Mouse (Mus musculus): ENCODE data around the gene Kcnb1.
A peak's percentile ranks its signal among the peaks of the same experiment; 100 is the strongest.

Kcnb1 gene

DNA sequence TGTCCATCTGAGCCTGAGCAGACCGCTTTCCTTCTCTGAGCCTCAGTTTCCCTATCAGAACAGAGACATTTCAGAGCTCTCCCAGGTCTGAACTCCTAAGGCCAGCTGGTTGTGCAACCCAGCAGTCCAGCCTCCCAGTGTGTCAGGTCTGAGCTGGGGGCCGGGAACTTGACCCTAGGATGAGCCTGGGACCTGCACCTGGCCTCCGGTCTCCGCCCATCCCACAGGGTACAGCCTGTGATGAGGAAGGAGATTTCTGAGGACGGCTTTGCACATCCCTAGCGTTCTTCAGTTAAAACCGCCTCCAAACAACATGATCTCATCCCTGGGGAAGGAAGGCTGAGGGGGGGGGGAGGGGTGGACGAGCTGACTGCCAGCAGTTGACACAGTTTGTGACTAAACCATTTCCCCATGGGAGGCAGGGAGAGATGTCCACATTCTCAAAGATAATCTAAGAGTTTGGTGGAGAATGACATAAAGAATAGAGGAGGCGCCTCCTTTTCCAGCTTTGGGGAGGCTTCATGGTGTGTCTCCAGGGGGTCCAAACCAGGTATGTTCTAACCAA, 110.9 kb downstream of the Kcnb1 start:
- no peak for DNase-seq (ENCODE audit: low spot score)

DNA sequence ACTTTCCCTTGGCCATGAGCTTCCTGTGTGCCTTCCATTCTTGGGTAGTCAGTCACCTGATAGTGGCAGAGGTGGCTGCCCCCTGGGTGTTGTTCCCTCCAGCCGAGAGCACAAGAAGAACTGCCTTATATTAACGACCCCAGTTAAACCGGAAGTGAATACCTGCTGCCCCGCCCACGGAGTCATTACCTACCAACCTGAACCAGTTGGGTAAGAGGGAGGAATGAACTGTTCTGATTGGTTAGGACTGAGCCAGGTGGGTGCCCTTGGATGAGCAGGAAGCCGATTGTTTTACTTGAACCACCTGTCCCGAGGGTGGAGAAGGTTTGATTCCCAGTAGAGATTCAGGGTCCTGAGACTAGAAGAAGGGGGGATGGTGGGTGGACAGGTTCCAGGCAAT, 111.5 kb downstream of the Kcnb1 start:
- DNase-seq (ENCODE audit: low spot score): no peak

DNA sequence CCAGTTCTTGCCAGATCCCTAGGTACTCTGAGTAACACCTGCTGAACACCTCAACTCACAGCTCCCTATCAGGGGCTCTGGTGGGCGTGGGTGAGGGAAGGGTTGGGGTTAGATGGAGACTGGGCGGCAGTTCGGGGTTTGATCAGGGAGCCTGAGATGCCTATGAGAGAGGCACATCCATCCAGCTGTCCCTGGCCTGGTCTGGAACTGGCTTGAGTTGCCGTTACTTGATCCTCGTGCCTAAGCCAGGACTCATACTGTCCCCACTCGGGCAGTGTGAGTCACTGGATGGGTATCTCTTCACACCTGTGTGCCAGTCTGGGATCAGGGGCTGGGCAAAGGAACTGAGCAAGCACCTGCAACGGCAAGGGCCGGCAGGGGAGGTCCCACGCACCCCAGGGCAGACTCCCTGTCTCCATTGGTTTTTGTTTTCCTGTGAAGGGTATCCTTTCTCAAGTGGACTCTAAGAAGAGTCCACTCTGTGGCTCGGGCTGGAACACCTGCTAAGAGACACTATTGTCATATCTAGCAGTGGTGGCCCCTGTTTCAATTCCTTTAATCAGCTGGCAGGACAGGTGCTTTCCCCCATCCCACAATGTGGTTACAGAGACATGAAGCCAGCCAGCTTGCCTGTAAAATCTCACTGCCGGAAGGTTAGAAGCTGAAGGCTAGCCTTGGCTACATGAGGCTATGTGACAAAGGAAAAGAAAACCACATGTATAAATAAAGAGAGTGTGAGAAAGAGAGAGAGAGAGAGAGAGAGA, 112.6 kb downstream of the Kcnb1 start:
- no peak for DNase-seq (ENCODE audit: low spot score)

DNA sequence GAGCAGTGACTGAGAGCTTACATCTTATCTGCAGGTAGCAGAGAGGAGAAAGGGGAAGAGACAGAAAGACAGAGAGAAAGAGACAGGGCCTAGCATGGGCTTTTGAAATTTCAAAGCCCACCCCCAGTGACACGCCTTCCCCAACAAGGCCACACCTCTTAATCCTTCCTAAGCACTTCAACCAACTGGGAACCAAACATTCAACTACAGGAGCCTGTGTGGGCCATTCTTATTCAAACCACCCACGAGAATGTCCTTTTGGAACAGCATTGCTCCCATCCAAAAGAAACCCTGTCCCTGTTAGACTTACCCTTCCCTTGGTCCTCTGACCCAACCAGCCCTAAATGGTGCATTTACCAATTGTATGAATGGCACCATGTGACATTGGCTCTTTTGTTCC, 113.2 kb downstream of the Kcnb1 start:
- DNase-seq (ENCODE audit: low spot score): no peak

DNA sequence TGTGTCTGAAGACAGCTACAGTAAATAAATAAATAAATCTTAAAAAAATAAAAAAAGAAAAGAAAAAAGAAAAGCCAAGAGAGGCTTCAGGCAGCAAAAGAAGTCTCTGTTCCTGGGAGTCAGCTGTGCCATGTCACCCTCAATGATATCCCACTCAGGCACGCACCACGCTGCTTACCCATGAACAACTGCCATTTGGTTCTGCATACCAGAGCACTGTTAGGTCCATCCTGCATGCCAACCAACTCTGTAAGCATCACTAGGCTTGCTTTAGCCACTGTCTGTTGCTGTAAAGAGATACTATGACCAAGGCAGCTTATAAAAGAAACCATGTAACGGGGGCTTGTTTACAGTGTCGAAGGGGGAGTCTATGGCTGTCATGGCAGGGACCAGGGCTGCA, 113.6 kb downstream of the Kcnb1 start:
- no peak for DNase-seq (ENCODE audit: low spot score)

DNA sequence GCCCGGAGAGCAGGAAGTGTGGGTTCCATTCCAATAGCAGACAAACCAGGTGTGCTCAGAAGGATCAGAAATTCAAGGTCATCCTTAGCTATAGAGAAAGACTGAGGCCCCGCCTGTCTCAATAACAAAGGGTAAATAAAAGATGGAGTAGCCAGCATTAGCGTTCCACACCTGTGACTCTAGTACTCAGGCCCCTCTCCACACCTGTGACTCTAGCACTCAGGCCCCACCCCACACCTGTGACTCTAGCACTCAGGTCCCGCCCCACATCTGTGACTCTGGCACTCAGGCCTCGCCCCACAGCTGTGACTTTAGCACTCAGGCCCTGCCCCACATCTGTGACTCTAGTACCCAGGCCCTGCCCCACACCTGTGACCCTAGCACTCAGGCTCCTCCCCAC, 115.4 kb downstream of the Kcnb1 start:
- no peak for DNase-seq (ENCODE audit: low spot score)

DNA sequence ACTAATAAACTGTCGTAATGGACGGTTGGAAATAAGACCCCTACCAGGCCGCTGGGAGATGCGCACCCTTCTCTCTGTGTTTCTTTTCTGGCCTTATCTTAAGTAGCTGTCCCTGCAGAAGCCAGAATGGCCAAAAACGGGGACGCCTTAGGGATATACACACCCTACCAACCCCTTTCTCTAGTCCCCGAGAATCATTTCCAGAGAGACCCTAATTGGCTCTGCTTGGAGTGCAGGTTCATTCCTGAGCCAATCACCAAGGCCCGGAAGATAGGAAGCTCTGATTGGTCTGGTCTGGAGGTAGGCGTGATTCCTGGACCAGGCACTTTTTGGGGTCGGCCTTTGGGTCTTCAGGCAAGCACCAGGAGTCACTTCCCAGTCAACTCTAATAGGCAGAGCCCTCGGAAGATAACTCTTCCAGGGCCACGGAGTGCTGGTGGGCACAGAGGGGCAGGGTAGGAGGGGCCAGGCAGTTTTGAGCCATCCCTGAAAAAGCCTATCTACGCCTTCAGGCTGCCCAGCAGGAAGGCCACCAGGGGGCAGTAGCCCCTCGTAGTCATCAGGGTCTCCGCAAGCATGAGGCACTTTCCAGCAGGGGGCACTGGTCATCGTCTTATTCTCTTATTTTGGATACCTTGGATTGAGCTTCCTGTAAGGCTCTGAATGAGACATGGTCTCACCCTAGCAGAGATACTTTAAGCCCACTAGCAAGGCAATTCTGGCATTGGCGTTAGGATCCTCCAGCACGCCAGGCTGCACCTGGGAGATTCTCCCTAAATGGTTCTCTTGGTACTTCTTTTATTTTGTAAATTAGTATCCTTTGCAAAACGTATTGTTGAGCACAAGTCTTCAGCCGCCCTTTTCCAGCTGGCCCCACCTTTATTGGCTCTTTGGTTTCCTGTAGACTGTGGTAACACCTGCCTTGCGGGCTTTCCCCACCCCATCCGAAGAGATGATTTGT, 118.0 kb downstream of the Kcnb1 start:
- peak; percentile 87 for DNase-seq (ENCODE audit: low spot score)

DNA sequence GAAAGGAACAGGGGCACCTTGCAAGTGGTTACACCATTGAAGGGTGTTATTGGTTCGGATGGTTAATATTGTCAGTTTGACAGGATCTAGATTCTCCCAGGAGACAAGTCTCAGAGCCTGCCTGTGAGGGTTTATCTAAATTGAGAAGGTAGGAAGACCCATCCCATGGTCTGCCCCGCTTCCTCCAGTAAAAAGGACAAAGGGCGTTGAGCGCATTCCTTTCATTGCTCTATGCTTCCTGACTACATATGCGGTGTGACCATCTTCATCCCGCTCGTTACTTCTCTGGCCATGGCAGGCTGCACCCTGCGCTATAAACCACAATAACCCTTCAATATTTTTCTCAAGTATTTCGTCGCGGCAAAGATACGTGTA, 118.7 kb downstream of the Kcnb1 start:
- DNase-seq (ENCODE audit: low spot score): no peak

DNA sequence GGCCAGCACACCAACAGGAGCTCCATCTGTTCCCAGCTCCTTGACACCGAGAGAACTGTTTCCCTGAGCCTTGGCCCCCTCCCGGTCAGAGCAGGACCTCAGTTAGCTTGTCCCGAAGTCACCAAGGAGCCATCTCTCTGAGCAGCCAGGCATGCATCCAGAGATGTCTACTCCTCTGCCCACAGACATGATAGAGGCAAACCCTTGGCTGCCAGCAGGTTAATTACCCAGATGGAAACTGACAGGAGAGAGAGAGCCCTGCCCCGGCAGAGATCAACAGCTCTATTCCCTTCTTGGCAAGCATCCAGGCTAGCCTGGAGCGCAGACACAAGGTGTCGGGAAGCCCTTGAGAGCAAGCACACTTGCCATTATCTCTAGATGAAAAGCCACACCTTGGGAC, 119.6 kb downstream of the Kcnb1 start:
- DNase-seq (ENCODE audit: low spot score): no peak

DNA sequence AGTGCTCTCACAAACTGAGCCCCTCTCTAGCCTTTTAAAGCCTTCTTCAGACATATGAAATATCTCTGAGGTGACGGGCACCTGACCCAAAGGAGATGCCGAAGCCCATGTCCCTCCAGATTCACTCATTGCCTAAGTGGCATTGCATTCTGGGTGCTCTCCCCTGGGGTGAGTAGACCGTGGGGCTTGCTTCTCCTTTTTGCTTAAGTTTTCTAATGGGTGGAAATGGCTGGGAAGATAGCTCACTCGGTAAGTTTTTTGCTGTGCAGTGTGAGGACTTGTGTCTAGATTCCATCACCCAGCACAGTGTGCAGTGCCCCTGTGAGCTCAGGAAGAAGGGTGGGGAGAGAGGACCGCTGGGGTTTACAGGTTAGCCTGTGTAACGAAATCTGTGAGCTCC, 122.4 kb downstream of the Kcnb1 start:
- DNase-seq (ENCODE audit: low spot score): no peak

DNA sequence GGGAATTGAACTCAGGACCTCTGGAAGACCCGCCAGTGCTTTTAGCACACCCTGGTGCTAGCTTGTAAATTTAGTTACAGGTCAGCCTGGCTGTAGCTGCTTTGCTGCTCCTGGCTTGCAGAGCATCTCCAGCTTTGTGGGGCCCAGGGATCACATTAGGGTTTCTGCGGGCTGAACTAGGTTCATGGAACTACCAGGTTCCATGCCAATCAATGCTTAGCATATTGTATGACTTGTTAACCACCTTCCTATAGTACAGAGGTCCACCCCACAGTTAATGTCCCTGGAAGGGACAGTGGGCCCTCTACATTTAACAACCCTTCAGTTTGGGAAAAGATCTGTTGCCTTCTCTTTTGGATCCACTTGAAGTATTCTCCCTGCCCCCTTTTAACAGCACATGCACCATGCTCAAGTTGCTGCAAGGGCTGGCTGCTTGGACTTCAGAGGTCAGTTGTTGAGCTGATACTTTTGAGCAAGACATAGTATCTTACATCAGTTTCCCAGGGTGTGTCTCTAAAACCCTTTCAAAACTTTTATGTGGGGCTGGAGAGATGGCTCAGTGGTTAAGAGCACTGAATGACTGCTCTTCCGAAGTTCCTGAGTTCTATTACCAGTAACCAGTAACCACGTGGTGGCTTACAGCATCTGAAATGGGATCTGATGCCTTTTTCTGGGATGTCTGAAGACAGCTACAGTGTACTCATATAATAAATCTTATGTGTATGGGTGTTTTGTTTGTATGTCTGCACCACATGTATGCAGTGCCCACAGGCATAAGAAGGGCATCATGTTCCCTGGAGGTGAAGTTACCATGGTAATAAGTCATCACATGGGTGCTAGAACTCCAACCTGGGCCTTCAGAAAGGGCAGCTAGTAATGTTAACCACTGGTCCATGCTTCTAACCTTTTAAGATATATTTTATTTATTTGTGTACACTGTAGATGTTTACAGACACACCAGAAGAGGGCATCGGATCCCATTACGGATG, 123.1 kb downstream of the Kcnb1 start:
- no peak for DNase-seq (ENCODE audit: low spot score)

DNA sequence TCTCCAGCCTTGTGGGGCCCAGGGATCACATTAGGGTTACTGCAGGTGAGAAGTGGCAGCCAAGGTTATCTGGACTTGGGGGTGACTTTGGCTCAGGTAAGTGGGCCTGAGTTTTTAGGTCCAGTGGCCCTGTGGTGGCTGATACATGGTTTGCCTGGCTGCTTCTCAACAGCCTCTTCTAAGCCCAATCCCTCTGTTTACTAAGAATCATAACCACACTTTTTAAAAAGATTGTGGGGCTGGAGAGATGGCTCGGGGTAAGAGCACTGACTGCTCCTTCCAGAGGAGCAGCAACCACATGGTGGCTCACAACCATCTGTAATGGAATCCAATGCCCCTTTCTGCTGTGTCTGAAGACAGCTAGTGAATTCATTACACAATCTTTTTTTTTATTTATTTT, 123.9 kb downstream of the Kcnb1 start:
- no peak for DNase-seq (ENCODE audit: low spot score)

DNA sequence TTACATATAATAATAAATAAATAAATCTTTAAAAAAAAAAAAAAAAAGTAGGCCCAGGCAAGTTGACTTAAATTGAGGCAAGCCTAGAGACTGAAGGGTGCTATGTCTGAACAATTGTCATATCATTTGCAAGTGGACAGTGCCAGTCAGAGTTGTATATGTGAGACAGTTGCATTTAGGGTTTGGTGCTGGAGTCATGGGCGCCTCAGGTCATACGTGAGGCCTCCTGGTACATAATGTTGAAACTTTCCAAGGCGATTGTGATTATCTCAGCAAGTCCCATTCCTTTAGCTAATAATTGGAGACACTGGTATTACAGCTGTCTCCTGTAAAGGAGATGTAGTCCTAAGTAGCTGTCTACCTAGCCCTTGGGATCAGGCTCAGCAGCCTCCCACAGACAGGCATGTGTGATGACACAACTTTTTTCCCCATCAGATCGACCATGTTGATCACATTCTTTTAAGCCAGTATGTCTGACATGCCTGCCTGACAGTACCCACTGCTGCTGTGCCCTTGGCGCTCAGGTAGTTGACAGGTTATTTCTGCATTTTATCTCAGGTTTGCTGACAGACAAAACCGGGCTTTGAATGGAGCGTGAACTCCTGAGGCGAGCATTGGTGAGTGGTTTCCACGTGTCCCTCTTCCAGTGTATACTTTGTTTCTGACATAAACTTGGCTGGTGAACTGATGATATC, 125.2 kb downstream of the Kcnb1 start:
- no peak for DNase-seq (ENCODE audit: low spot score)

DNA sequence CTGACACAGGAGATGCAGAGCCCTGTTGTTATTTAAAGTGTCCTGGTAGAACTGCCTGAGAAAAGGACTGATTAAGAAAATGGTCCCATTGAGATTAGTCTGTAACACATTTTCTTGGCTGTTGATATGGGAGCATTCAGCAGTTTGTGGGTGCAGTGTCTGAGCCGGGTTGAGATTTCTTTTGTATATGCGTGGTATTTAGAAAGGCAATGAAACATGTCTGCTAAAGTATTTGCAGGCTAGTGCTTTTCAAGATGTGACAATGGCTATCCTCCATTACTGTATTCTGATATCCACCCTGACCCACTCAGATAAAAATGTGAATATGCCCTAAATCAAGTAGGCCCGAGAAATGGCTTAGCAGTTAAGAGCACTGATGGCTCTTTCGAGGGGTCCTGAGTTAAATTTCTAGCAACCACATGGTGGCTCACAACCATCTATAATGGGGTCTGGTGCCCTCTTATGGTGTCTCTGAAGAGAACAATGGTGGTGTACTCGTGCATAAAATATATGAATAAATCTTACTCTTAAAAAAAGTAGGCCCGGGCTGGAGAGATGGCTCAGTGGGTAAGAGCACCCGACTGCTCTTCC, 126.0 kb downstream of the Kcnb1 start:
- DNase-seq (ENCODE audit: low spot score): no peak

DNA sequence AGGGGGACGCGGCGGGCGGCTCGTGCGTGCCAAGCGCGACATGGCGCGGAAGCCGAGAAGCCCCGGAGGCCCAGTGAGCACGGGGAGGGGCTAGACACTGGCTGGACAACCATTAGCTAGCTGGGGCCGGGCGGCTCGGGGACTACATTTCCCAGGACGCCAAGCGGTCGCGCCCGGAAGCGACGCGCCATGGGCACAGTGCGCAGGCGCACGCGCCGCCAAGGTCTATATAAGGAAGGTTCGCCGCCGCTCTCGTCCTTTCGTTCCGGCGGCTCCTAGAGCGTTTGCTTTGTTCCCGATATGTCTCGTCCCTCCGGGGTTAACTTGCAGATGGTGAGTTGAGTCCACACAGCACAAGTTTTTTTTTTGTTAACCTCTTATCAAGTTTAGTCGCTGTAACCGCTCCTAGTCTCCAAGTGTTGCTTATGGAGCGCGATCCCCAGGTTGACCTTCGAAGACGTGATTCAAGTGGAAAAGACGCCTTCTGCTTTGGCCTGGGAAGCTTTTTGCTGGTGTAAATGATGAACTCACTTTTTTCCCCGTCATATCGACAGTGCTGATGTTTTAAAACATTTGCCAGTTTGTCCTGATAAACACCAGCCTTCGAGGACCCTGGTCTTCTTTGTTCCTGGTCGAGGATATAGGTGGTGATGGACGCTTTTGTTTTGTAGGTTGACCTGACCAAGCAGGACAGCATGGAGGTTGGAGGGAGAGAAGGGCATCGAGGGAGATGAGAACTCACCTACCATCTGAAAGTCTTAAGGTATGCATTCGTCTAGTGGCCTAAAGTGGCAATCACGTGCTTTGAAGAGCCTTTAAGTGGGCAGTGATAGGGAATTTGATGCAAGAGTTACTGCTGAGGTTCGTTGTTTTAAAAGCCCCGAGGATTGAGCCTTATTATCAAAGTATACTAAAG, 126.7 kb downstream of the Kcnb1 start, which contains the start of gene Znfx1:
TSS of gene Znfx1 (minus strand) at position 51 of the 916 bp plus-strand sequence.
- DNase-seq (ENCODE audit: low spot score): peak; percentile 89

DNA sequence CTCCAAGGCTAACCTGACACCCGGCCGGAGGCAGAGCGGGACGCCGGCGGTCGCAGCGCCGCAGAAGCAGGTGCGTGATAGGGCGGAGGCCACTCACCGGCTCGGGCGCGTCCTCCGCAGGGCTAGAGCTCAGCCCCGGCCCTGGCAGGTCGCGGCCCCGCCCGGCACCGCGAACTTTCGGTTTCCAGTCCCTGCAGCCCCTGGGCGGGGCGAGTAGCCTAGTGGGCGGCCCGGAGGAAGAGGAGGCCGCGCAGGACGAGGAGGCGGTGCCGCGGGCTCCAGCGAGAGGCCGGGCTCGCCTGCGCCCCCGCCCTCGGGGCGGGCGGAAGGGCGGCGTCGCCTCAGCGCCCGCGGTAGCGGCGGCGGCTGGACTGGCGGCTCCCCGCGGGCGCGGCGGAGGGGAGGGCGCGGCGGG, 127.5 kb downstream of the Kcnb1 start:
- DNase-seq (ENCODE audit: low spot score): peak; percentile 76

DNA sequence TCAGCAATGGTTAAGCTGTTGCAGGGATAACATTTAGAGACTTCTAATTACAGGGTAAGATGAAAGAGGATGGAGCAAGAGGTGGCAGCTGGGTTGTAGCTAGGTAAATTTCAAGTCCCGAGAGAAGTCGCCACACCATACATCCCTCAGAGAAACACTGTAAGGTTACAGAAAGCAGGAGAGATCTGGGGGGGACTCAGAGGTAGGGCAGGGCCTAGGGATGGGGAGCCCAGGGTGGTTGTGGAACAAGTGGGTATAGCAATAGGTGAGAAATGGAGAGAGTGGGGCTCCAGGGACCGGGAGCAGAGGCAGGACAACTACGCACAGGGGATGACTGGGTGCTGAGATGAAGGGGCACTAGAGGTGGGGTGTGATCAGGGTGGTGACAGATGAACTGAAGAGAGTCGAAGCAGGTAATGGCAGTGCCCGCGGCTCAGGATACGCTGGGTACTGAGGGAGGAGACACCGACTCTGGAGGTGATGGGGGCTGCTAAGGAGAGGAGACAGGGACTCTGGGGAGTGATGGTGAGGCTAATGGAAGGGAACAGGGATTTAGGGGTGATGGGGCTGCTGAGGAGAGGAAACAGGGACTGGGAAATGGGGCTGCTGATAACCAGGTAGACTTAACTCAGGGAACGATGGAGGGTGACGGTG, 128.4 kb downstream of the Kcnb1 start:
- no peak for DNase-seq (ENCODE audit: low spot score)

DNA sequence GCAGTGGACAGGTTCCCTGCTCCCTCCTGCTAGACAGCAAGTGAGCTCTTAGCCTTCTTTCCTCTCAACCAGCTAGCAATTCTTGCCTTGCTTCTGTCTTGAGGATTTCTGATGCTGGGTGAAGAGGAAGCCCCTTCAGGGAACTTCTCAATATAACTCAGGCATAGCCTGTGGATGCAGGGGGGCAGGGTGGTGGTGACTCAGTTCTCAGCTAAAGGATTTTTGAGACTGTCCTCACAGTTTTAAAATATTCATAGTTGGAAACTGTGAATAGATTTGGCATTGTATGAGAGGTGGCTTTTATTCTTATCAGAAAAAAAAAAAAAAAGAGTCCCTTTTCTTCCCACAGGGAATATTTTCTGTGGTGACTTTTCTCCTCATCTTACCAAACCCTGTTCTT, 129.2 kb downstream of the Kcnb1 start:
- DNase-seq (ENCODE audit: low spot score): no peak

DNA sequence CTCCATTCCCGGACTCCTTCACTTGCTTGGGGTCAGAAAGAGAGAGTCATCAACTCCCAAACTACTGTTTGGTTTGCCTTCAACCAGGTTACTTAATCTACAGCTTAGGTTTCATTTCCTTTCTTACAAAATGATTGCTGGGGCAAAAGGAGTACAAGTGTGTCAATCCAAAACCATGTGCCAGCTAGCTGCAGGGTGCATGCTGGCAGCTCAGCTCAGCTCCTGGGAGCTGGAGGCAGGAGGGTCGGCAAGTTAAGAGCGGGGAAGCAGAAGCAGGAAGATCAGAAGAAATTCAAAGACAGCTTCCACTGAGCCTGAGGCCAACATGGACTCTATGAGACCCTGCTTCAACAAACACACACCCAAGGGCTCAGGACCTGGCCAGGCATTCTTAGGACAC, 129.6 kb downstream of the Kcnb1 start:
- DNase-seq (ENCODE audit: low spot score): no peak
